Mouse (Mus musculus) myocyte (in vitro differentiated cells): Measurements from ENCODE around the gene Cerk.

Experiments used
- E2F4 ChIP-seq: IDR thresholded peaks from one replicate; pipeline ENCODE4 v1.6.1; 2011; ENCODE audit warnings: mild to moderate bottlenecking, control low read depth, moderate library complexity; ENCODE audit not compliant: insufficient read depth
- MYOG ChIP-seq, 3 experiments: IDR thresholded peaks; one replicate each; pipeline ENCODE4 v1.6.1; 2011; ENCODE audit warnings: control low read depth in 2 of 3, low read depth in 2 of 3, mild to moderate bottlenecking in 2 of 3; ENCODE audit not compliant: insufficient read length in 2 of 3, control insufficient read depth in 1 of 3, insufficient read depth in 1 of 3
- USF1 ChIP-seq: IDR thresholded peaks from one replicate; pipeline ENCODE4 v1.6.1; 2011; ENCODE audit warnings: low read depth, mild to moderate bottlenecking, control low read depth, moderate library complexity

- no peak for TF ChIP-seq MYOG (IDR thresholded peaks at IDR 0.05; ENCODE audit: control insufficient read depth in 1 of 3, insufficient read depth in 1 of 3, insufficient read length in 2 of 3, low read depth in 2 of 3)
- TF ChIP-seq E2F4, result no peak
- TF ChIP-seq USF1, result no peak
Observed at GRCm38 (mm10) chr15:86229088-86229487, 43.1 kb upstream of the Cerk start.
